Mouse (Mus musculus): Measurements from ENCODE around the gene C1qbp. TPM values are rescaled to one million over a fixed set of nuclear protein-coding genes. Genes with fewer than 3 reads are reported as not detected.

The C1qbp gene
- polyA plus RNA-seq, 1 experiment from 2014 or later: 171 TPM

DNA sequence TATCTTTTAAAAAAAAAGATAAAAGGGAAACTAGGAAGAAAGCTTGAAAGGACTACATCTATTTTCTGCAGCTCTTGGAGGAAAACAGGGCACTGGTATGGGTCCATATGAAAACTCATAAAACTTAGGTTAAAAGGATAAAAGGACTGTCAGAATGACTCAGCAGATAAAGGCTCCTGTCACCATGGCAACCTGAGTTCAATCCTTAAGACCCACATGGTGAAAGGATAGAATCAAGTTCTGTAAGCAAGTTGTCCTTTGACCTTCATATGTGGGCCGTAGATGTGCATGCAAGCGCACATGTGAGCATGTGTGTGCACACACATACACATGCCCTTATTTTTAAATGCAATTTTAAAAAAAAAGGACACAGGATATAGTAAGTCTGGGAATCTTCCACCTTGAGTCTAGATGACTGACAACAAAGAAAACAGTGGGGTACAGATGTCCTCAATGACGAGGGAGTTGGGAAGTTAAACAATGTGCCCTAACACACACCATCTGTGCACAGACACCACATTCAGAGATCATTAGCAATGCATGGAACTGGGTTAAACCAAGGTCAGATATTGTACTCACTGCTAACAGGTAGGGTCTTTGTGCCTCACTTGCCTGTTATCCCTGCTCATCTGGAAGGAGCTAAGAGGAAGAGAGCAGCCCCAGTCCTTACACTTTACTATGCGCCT lies 18.5 kb downstream of the C1qbp start:
- 78% methylated on average over 4 of the region's 4 CpGs for WGBS
- Histone ChIP-seq H3K4me2 (replicated peaks) (no peak overlapping the region), H3K27me3 (ENCODE audit: control insufficient read depth, insufficient read depth, low read length) (no peaks in the 10 kb centered on the region), H3K9me3 (ENCODE audit: control insufficient read depth, low read length) (no peaks in the 10 kb centered on the region), H3K4me3 (replicated peaks; ENCODE audit: low read length) (no peak overlapping the region), H3K27ac (no peak overlapping the region), H3K4me1 (replicated peaks; ENCODE audit: control insufficient read depth, insufficient read depth, low read length) (peaks cover 8% of the 10 kb centered on the region), H3K36me3 (replicated peaks; ENCODE audit: control insufficient read depth, insufficient read depth) (peaks cover 77% of the 10 kb centered on the region), H3K9ac (no peak overlapping the region)
- ATAC-seq (ENCODE audit: low FRiP score): no peak
- no peak for DNase-seq (ENCODE audit: low spot score)

DNA sequence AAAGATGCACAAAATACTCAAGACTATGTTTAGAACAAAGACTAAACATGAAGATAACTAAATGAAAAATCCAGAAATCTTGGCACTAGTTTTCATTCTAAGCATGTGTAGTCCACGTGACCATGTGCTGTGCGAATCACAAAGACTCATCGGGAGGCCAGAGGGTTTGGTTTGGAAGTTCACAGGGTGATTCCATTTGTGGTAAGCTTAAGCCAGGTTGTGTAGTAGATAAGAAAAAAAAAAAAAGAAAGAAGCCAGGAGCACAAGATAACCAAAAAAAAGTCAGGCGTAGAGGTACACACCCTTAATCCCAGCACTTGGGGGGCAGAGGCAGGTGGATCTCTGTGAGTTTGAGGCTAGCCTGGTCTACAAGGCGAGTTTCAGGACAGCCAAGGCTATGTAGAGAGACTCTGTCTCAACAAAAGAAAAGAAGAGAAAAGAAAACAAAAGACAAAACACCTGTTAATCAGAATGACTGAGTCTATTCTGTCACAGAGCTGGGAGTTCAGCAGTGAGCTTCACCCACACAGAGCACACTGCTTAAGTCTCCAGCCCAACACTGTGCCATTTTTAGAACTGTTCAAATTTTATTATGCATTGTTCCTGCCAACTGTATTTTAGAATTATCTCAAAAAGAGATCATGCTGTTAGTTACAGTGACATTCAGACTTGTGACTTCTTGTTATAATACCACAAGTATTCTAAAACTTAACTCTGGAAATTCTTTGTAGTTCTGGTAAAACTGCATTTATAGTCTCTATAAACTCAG lies 21.9 kb downstream of the C1qbp start:
- Histone ChIP-seq H3K27ac (no peak overlapping the region), H3K36me3 (replicated peaks; ENCODE audit: control insufficient read depth, insufficient read depth) (peaks cover 97% of the 10 kb centered on the region), H3K4me2 (replicated peaks) (no peak overlapping the region), H3K9ac (no peak overlapping the region), H3K4me1 (replicated peaks; ENCODE audit: control insufficient read depth, insufficient read depth, low read length) (no peaks in the 10 kb centered on the region), H3K9me3 (ENCODE audit: control insufficient read depth, low read length) (no peaks in the 10 kb centered on the region), H3K27me3 (ENCODE audit: control insufficient read depth, insufficient read depth, low read length) (no peaks in the 10 kb centered on the region), H3K4me3 (replicated peaks; ENCODE audit: low read length) (no peak overlapping the region)
- ATAC-seq (ENCODE audit: low FRiP score) (no peak), DNase-seq (ENCODE audit: low spot score) (no peak)
- 96% methylated on average over 5 of the region's 5 CpGs for WGBS

DNA sequence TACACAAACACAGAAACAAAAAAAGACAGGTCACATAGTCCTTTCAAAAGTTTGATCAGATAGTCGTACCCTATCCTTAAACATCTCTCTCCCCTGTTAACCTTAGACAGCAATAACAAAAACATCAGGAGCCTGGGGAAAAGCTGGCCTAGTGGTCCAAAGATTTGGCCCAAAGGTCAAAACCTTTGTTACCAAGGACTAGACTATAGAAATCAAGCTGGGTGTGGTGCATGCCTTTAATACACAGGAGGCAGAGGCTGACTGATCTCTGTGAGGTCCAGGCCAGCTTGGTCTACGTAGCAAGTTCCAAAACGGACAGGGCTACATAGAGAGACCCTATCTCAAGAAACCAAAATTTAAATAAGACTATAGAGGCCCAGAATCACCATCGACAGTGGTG lies 28.1 kb downstream of the C1qbp start:
- Histone ChIP-seq H3K9me3 (ENCODE audit: control insufficient read depth, low read length) (no peaks in the 10 kb centered on the region), H3K4me3 (replicated peaks; ENCODE audit: low read length) (no peak overlapping the region), H3K4me2 (replicated peaks) (no peak overlapping the region), H3K9ac (no peak overlapping the region), H3K27ac (no peak overlapping the region), H3K4me1 (replicated peaks; ENCODE audit: control insufficient read depth, insufficient read depth, low read length) (no peaks in the 10 kb centered on the region), H3K27me3 (ENCODE audit: control insufficient read depth, insufficient read depth, low read length) (no peaks in the 10 kb centered on the region), H3K36me3 (replicated peaks; ENCODE audit: control insufficient read depth, insufficient read depth) (peaks cover 97% of the 10 kb centered on the region)
- no peak for ATAC-seq (ENCODE audit: low FRiP score)
- no peak for DNase-seq (ENCODE audit: low spot score)
- WGBS: 89% methylated on average over 4 of the region's 4 CpGs

DNA sequence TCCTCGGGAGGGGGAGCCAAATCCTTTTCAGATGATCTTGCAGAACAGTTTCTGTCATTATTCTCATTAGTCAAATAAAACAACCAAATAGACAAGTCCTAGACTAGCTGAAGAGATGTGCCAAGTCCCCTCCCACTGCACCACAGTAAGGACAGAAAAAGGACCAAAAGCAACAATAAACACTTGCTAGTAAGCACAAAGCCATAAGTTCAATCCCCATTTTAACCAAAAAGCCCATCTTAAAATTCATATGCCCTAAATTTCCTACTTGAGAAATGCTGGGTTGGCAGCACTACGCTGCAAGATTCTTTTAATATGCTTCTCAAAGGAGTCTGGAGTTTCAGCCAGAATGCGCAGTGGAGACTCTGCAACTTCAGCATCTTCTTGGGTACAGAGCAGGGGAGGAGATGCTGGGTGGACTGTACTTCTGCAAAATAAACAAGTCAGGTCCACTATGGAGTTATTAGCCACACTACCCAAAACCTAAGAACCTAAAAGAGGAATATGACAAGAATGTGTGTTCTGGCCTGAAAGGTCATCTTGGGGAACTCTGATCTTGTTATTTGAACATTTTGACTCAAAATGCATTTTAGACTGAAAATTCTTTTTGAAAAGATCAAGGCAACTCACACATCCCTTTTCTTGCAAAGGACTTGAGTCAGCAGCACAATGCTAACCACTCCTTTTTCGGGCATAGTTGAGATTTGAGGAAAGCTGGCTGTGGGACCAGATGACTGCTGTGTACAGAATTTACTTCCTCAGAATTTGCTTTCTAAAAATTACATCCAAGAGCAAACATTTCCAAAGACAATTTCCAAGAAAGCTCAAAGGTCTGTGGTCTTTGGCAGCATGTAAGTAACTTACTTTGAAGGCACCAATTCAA lies 37.6 kb downstream of the C1qbp start:
- Histone ChIP-seq H3K27me3 (ENCODE audit: control insufficient read depth, insufficient read depth, low read length) (no peaks in the 10 kb centered on the region), H3K9ac (no peak overlapping the region), H3K36me3 (replicated peaks; ENCODE audit: control insufficient read depth, insufficient read depth) (peaks cover 97% of the 10 kb centered on the region), H3K4me1 (replicated peaks; ENCODE audit: control insufficient read depth, insufficient read depth, low read length) (no peaks in the 10 kb centered on the region), H3K27ac (no peak overlapping the region), H3K4me3 (replicated peaks; ENCODE audit: low read length) (no peak overlapping the region), H3K9me3 (ENCODE audit: control insufficient read depth, low read length) (no peaks in the 10 kb centered on the region), H3K4me2 (replicated peaks) (no peak overlapping the region)
- 94% methylated on average over 4 of the region's 4 CpGs for WGBS
- DNase-seq (ENCODE audit: low spot score) (no peak), ATAC-seq (ENCODE audit: low FRiP score) (no peak)

DNA sequence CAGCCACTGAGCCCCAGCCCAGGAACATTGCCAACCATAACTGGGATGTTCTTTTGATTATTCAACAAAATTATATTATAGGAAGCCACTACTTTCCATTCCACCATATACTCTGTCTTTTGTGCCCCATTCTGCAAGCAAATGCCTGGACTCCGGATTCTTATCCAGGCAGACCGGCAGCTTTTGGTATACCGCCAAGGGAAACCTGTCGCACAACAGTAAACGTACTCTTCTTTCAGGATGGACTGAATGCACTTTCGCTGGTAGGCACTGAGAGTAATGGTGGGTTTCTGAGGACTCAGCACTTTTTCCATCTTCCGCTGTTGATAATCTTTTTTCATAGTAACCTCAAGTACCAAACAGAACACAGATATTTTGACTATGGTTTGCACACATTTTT lies 39.2 kb downstream of the C1qbp start:
- ATAC-seq (ENCODE audit: low FRiP score): no peak
- WGBS: 93% methylated on average over 7 of the region's 7 CpGs
- Histone ChIP-seq H3K27ac (no peak overlapping the region), H3K36me3 (replicated peaks; ENCODE audit: control insufficient read depth, insufficient read depth) (peaks cover 97% of the 10 kb centered on the region), H3K4me3 (replicated peaks; ENCODE audit: low read length) (no peak overlapping the region), H3K27me3 (ENCODE audit: control insufficient read depth, insufficient read depth, low read length) (no peaks in the 10 kb centered on the region), H3K4me1 (replicated peaks; ENCODE audit: control insufficient read depth, insufficient read depth, low read length) (no peaks in the 10 kb centered on the region), H3K9ac (no peak overlapping the region), H3K4me2 (replicated peaks) (no peak overlapping the region), H3K9me3 (ENCODE audit: control insufficient read depth, low read length) (no peaks in the 10 kb centered on the region)
- DNase-seq (ENCODE audit: low spot score): no peak

DNA sequence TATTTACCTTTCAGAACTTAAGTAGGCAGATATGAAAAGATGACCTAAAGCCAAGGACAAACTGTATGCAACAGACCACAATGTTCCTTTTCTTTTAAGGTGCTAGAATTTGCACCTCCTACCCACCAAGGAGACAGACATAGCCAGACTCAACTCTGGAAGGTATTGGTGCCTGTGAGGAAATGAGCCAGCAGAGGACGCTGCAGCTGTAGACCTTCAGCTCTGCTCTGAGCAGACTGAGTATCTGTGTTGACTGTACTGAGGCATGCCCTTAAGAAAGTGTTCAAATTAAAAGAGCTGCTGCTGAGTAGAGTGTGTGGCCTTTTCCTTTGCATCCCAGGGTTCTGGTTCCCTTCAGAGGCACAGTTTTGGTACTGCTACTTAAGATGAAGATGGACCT lies 40.2 kb downstream of the C1qbp start:
- H3K4me2 ChIP-seq (replicated peaks): no peak overlapping the region
- DNase-seq (ENCODE audit: low spot score) (no peak), ATAC-seq (ENCODE audit: low FRiP score) (no peak)
- WGBS: 76% methylated on average over 1 of the region's 1 CpGs
- H3K36me3 ChIP-seq (replicated peaks; ENCODE audit: control insufficient read depth, insufficient read depth): peaks cover 98% of the 10 kb centered on the region
- no peak overlapping the region for H3K9ac ChIP-seq
- H3K9me3 ChIP-seq (ENCODE audit: control insufficient read depth, low read length): no peaks in the 10 kb centered on the region
- H3K4me1 ChIP-seq (replicated peaks; ENCODE audit: control insufficient read depth, insufficient read depth, low read length): no peaks in the 10 kb centered on the region
- no peaks in the 10 kb centered on the region for H3K27me3 ChIP-seq (ENCODE audit: control insufficient read depth, insufficient read depth, low read length)
- no peak overlapping the region for H3K27ac ChIP-seq
- no peak overlapping the region for H3K4me3 ChIP-seq (replicated peaks; ENCODE audit: low read length)

DNA sequence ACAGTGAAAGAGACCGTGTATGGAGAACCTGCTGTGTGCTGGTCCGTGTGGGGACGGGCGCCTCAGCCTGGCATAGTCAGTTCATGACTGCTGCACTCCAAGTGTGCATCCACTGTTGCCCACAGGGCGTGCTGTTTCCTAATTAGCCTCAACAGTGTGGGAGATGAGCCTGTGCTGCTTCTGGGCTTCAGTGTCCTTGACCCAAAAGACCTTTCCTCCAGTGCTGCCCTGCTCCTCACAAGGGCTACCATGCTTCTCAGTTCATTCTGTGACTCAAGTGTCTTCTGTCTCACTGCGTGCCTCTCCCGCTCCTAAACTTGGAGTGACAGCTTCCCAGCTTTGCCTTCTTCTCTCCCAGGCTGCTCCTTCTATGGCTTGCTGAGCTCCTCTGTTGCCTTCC lies 47.5 kb downstream of the C1qbp start:
- Histone ChIP-seq H3K4me2 (replicated peaks) (no peak overlapping the region), H3K27ac (no peak overlapping the region), H3K9ac (no peak overlapping the region), H3K36me3 (replicated peaks; ENCODE audit: control insufficient read depth, insufficient read depth) (peaks cover 82% of the 10 kb centered on the region), H3K9me3 (ENCODE audit: control insufficient read depth, low read length) (no peaks in the 10 kb centered on the region), H3K4me1 (replicated peaks; ENCODE audit: control insufficient read depth, insufficient read depth, low read length) (no peaks in the 10 kb centered on the region), H3K4me3 (replicated peaks; ENCODE audit: low read length) (no peak overlapping the region), H3K27me3 (ENCODE audit: control insufficient read depth, insufficient read depth, low read length) (no peaks in the 10 kb centered on the region)
- 92% methylated on average over 7 of the region's 7 CpGs for WGBS
- ATAC-seq (ENCODE audit: low FRiP score): no peak
- DNase-seq (ENCODE audit: low spot score): no peak

DNA sequence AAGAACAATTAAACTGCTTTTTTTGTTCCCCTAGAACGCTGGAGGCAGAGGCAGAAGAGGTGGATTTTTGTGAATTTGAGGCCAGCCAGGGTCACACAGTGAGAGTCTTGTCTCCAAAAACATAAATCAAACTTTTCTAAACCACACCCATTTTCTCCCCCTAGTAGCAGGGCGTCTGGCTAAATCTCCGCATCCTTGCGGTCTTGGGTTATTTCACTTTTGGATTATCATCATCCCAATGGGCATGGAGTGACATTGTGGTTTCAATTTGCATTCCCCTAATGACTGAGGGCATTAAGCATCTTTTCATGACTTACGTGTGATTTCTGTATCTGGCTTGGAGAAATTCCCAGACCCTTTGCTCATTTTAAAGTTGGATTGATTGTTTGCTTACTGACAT lies 51.4 kb downstream of the C1qbp start:
- Histone ChIP-seq H3K4me3 (replicated peaks; ENCODE audit: low read length) (no peak overlapping the region), H3K9me3 (ENCODE audit: control insufficient read depth, low read length) (no peaks in the 10 kb centered on the region), H3K36me3 (replicated peaks; ENCODE audit: control insufficient read depth, insufficient read depth) (peaks cover 74% of the 10 kb centered on the region), H3K4me2 (replicated peaks) (no peak overlapping the region), H3K27me3 (ENCODE audit: control insufficient read depth, insufficient read depth, low read length) (no peaks in the 10 kb centered on the region), H3K9ac (no peak overlapping the region), H3K4me1 (replicated peaks; ENCODE audit: control insufficient read depth, insufficient read depth, low read length) (no peaks in the 10 kb centered on the region), H3K27ac (no peak overlapping the region)
- ATAC-seq (ENCODE audit: low FRiP score): no peak
- no peak for DNase-seq (ENCODE audit: low spot score)
- WGBS: 84% methylated on average over 5 of the region's 5 CpGs

Data from hindbrain, embryonic 14.5 days (tissue).